Mouse (Mus musculus): ENCODE data around the gene Morc3.

The Morc3 gene

GRCm38 (mm10) chr16:93918679-93919060 is 86.7 kb downstream of the Morc3 start:
- in situ Hi-C loops (cut with MboI): no loop called here

- in situ Hi-C loops (cut with MboI): no loop called here
These were observed 87.3 kb downstream of the Morc3 start for GRCm38 (mm10) chr16:93919189-93919588.

DNA sequence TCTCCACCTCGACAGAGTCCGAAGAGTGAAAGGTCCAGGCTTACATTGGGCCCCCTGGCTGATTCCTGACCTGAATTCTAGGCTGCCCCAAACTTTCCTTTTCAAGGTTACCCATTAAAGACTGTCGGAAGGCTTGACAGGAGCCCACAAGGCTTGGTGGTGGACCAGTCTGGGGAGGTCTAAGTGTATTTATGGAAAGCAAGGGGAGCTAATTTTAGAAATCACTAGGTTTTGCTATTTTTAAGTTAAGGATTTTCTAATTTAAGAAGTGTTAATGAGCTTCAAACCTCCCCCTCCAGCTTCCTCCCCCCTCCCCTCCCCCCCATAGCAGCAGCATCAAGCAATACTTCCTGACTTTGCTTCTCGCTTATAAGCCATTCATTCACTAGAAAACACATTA is 88.8 kb downstream of the Morc3 start:
- in situ Hi-C loops (cut with MboI): no loop called here

DNA sequence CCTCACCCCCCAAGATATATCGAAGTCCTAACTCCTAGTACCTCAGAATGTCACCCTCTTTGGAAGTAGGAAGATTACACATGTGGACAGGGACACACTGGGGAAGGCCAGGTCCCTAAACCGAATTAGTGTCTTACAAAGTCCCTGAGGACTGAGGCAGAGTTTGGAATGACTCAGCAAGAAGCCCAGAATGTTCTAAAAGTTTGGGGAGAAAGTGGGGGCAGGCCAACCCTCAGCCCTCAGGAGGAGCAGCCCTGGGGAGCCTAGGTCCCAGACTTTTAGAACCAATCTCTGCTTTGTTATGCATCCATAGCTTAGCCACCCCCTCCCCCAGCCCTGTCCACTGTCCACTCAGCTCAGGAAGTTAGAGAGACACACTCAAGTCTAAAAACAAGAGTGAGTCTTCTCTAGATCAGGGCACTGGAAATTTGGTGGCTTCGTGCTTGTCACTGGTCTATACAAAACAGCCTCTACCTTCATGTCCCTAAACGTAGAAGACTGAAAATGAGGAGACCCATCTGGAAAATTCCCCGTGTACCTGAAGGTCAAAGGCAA is 91.0 kb downstream of the Morc3 start:
- in situ Hi-C loops (cut with MboI): no loop called here

DNA sequence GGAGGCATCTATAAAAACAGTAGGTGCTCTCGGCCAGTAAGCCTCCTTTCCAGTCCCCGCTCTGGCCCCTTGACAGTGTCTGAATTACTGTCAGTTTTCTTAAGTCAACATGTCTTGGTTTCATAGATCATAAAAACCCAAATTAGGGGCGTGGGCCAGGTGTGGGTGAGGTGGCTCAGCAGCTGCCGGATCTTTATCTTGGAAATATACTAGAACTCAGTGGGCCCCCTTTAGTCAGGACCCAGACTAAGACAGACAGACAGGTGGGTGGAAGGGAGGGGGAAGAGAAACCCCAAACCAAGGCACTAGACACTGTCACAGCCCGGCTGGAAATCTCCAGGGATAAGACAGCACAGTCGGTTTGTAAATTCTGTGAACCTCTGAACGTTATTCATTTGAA is 91.9 kb downstream of the Morc3 start:
- in situ Hi-C loops (cut with MboI): no loop called here

All from mature B cell (primary cell).